Mouse (Mus musculus) thymus, adult 2 months (tissue): ENCODE data around the gene Pkd1l3.

Experiments
- CTCF ChIP-seq: fragments of 200-500 bp; IDR thresholded peaks from 2 replicates; pipeline ENCODE4 v1.5.1; 2012; ENCODE audit warnings: mild to moderate bottlenecking, control low read depth, low read length, moderate library complexity, borderline replicate concordance; ENCODE audit not compliant: control insufficient read depth, poor library complexity, insufficient read depth; ENCODE audit errors: extremely low read depth
- POLR2A ChIP-seq: fragments of 200-500 bp; IDR thresholded peaks from 2 replicates; pipeline ENCODE4 v1.6.1; 2012; ENCODE audit warnings: mild to moderate bottlenecking, low read length, control low read depth, moderate library complexity; ENCODE audit not compliant: control insufficient read depth, poor library complexity, insufficient read depth; ENCODE audit errors: extremely low read depth

GRCm38 (mm10) chr8:109714961-109715360, 100.6 kb downstream of the Pkd1l3 start:
- no peak for TF ChIP-seq CTCF
- no peak for TF ChIP-seq POLR2A
